Mouse (Mus musculus) heart, postnatal 0 days (tissue): ENCODE results near the gene Snx32.

Experiments
- CTCF ChIP-seq: IDR thresholded peaks from 2 replicates; pipeline ENCODE4 v1.5.1; 2016; ENCODE audit warnings: antibody characterized with exemption, control low read depth, low read depth
- EP300 ChIP-seq: IDR thresholded peaks from 2 replicates; pipeline ENCODE4 v1.6.1; 2016; ENCODE audit warnings: antibody characterized with exemption, low read depth

- TF ChIP-seq EP300 (no peak), CTCF (peak; percentile 95)
Measured at GRCm38 (mm10) chr19:5463791-5464562, 46.4 kb downstream of the Snx32 start.
